Mouse (Mus musculus): ENCODE measurements around the gene Apoc4.

Gene Apoc4

GRCm38 (mm10) chr7:19681202-19681694 lies at the start of gene Apoc4, which contains the start of gene Gm44805:
Gene Apoc4, minus strand, starts transcription at chr7:19681479.
Gene Gm44805, minus strand, starts transcription at chr7:19681423.
- DNase-seq (ENCODE audit: low spot score in 2 of 2), result no peak

GRCm38 (mm10) chr7:19726541-19726940 lies 45.3 kb upstream of the Apoc4 start:
- no peak for DNase-seq (ENCODE audit: low spot score in 2 of 2)

GRCm38 (mm10) chr7:19724167-19724566 lies 42.9 kb upstream of the Apoc4 start:
- peak in 1 of 2 experiments; percentile 22 for DNase-seq (ENCODE audit: low spot score in 2 of 2)

- peak in 1 of 2 experiments; percentile 21 for DNase-seq (ENCODE audit: low spot score in 2 of 2)
Observed at GRCm38 (mm10) chr7:19722754-19723195, 41.5 kb upstream of the Apoc4 start.

- no peak for DNase-seq (ENCODE audit: low spot score in 2 of 2)
Observed at GRCm38 (mm10) chr7:19719200-19719599, 37.9 kb upstream of the Apoc4 start.

- DNase-seq (ENCODE audit: low spot score in 2 of 2), result no peak
Observed at GRCm38 (mm10) chr7:19718297-19718952, 37.1 kb upstream of the Apoc4 start.

GRCm38 (mm10) chr7:19717346-19717745 lies 36.1 kb upstream of the Apoc4 start:
- DNase-seq (ENCODE audit: low spot score in 2 of 2), result no peak

- DNase-seq (ENCODE audit: low spot score in 2 of 2), result no peak
Observed at GRCm38 (mm10) chr7:19716822-19717221, 35.5 kb upstream of the Apoc4 start.

GRCm38 (mm10) chr7:19716055-19716682 lies 34.9 kb upstream of the Apoc4 start:
- DNase-seq (ENCODE audit: low spot score in 2 of 2), result no peak

- peak; percentile 100 for DNase-seq (ENCODE audit: low spot score in 2 of 2)
Observed at GRCm38 (mm10) chr7:19715239-19716054, 34.2 kb upstream of the Apoc4 start, which contains the start of gene Tomm40. Gene Tomm40, minus strand, starts transcription at chr7:19715438.

- DNase-seq (ENCODE audit: low spot score in 2 of 2), result no peak
Observed at GRCm38 (mm10) chr7:19714836-19715235, 33.6 kb upstream of the Apoc4 start.

GRCm38 (mm10) chr7:19713598-19713997 lies 32.3 kb upstream of the Apoc4 start:
- DNase-seq (ENCODE audit: low spot score in 2 of 2), result no peak

GRCm38 (mm10) chr7:19713196-19713595 lies 31.9 kb upstream of the Apoc4 start:
- DNase-seq (ENCODE audit: low spot score in 2 of 2), result no peak

- DNase-seq (ENCODE audit: low spot score in 2 of 2), result no peak
Observed at GRCm38 (mm10) chr7:19712414-19712813, 31.1 kb upstream of the Apoc4 start.

GRCm38 (mm10) chr7:19710650-19711049 lies 29.4 kb upstream of the Apoc4 start:
- no peak for DNase-seq (ENCODE audit: low spot score in 2 of 2)

GRCm38 (mm10) chr7:19705271-19705670 lies 24.0 kb upstream of the Apoc4 start:
- DNase-seq (ENCODE audit: low spot score in 2 of 2), result no peak

GRCm38 (mm10) chr7:19704475-19704874 lies 23.2 kb upstream of the Apoc4 start:
- no peak for DNase-seq (ENCODE audit: low spot score in 2 of 2)

- no peak for DNase-seq (ENCODE audit: low spot score in 2 of 2)
Observed at GRCm38 (mm10) chr7:19702859-19703555, 21.7 kb upstream of the Apoc4 start.

GRCm38 (mm10) chr7:19701069-19701761 lies 19.9 kb upstream of the Apoc4 start:
- peak; percentile 81 to 85 for DNase-seq (ENCODE audit: low spot score in 2 of 2)

- DNase-seq (ENCODE audit: low spot score in 2 of 2), result no peak
Observed at GRCm38 (mm10) chr7:19700299-19701068, 19.2 kb upstream of the Apoc4 start.

Data from right cerebral cortex, postnatal 10 days (tissue).